Mouse (Mus musculus): Measurements from ENCODE around the gene Tomm40l.

GRCm38 (mm10) chr1:171226780-171227179 is 4.5 kb upstream of the Tomm40l start:
- TF ChIP-seq GATA1 (IDR thresholded peaks at IDR 0.05; ENCODE audit: low read length) (no peak), TAL1 (IDR thresholded peaks at IDR 0.05; ENCODE audit: low read length) (no peak)

All from erythroblast, embryonic 14.5 days (primary cell).